Mouse (Mus musculus) limb, embryonic 12.5 days (tissue): ENCODE data around the gene Syne1. TPM values are rescaled to one million over a fixed set of nuclear protein-coding genes. Genes with fewer than 3 reads are reported as not detected.

Experiments used
- ATAC-seq: fragments of 200-750 bp; cut with Nextera tagmentation; 2 replicates; pipeline ENCODE4 v1.8.0; 2017; ENCODE audit warnings: low read depth, moderate TSS enrichment; ENCODE audit not compliant: insufficient number of reproducible peaks, insufficient read depth, low FRiP score, low TSS enrichment
- H3K27ac ChIP-seq: fragments of 300-500 bp; sonication (generic); 2 replicates; pipeline ENCODE4 v1.5.1; 2016; ENCODE audit warnings: mild to moderate bottlenecking, moderate library complexity
- H3K27me3 ChIP-seq: fragments of 300-500 bp; sonication (generic); 2 replicates; pipeline ENCODE4 v1.6.1; 2016; ENCODE audit warnings: mild to moderate bottlenecking, moderate library complexity
- H3K36me3 ChIP-seq: fragments of 300-500 bp; sonication (generic); 2 replicates; pipeline ENCODE4 v1.6.1; 2016; ENCODE audit warnings: mild to moderate bottlenecking, moderate library complexity
- H3K4me1 ChIP-seq: fragments of 300-500 bp; sonication (generic); replicated peaks from 2 replicates; pipeline ENCODE4 v1.6.1; 2016
- H3K4me2 ChIP-seq: fragments of 300-500 bp; sonication (generic); 2 replicates; pipeline ENCODE4 v1.6.1; 2016; ENCODE audit warnings: mild to moderate bottlenecking, moderate library complexity
- H3K4me3 ChIP-seq: fragments of 300-500 bp; sonication (generic); replicated peaks from 2 replicates; pipeline ENCODE4 v1.5.1; 2016; ENCODE audit warnings: mild to moderate bottlenecking
- H3K9ac ChIP-seq: fragments of 300-500 bp; sonication (generic); replicated peaks from 2 replicates; pipeline ENCODE4 v1.6.1; 2016; ENCODE audit warnings: mild to moderate bottlenecking, moderate library complexity
- H3K9me3 ChIP-seq: fragments of 300-500 bp; sonication (generic); 2 replicates; pipeline ENCODE4 v1.6.1; 2016; ENCODE audit warnings: mild to moderate bottlenecking, moderate library complexity
- WGBS: fragments of 180-500 bp; shearing (Covaris S2); methylation state at CpG from one replicate; pipeline ENCODE4 v1.1.7; 2016; 5-methylcytosine and 5-hydroxymethylcytosine counted together
- polyA plus RNA-seq: library from polyadenylated mRNA; unstranded; fragments of >200 nt; fragmentation: Nextera tagmentation; extraction: Ambion mirVana; gene quantifications from 2 replicates; pipeline ENCODE4 v1.2.1, GENCODE M21; 2016

Syne1 gene
- polyA plus RNA-seq, 1 experiment from 2014 or later, result 4.6 TPM

DNA sequence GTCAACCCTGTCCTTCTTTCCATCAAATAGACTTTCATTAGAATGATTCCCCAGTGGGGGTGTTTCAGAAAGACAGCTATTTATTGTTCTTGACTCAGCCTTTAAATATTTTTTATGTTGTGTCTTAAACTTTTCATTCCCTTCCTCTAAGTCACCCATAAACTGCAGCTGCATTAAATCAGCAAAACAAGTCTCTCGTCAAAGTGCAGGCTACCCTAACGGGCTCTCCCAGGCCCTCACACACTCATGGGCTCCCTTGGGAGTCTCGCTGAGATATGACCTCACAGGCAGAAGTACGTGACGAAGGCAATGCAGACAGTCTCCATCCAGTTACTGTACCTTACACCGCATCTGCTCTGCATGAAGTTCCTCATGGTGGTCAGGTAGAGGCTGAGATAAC lies 465.0 kb downstream of the Syne1 start:
- Histone ChIP-seq H3K4me3 (no peak overlapping the region), H3K9ac (no peak overlapping the region), H3K27ac (no peak overlapping the region), H3K9me3 (no peaks in the 10 kb centered on the region), H3K4me1 (no peaks in the 10 kb centered on the region; the same call in 1 of the 2 replicates), H3K4me2 (no peak overlapping the region), H3K27me3 (no peaks in the 10 kb centered on the region), H3K36me3 (no peaks in the 10 kb centered on the region)
- WGBS, result 51% methylated on average over 6 of the region's 6 CpGs
- no peak for ATAC-seq

DNA sequence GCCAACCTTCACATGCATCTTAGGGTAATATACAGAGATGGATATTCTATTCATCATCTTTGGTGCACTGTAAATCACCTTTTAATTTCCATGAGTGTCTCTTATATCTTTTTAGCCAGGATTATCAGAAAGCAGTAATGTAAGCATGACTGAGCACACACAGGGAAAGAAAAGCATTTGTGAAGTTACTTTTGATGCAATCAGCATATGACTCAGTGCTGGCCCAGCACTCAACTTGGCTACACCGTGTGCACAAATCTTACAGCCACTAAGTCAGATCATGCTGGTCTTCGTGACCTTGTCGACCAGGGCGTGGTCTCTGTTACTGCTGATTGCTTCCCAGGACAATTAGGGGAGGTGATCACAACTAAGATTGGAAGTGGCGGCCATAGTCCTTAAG lies 465.5 kb downstream of the Syne1 start:
- H3K9ac ChIP-seq, result no peak overlapping the region
- no peaks in the 10 kb centered on the region for H3K9me3 ChIP-seq
- no peak overlapping the region for H3K4me2 ChIP-seq
- no peak overlapping the region for H3K27ac ChIP-seq
- no peak for ATAC-seq
- H3K4me1 ChIP-seq, result no peaks in the 10 kb centered on the region; the same call in 1 of the 2 replicates
- no peaks in the 10 kb centered on the region for H3K27me3 ChIP-seq
- no peak overlapping the region for H3K4me3 ChIP-seq
- WGBS, result 81% methylated on average over 5 of the region's 5 CpGs
- H3K36me3 ChIP-seq, result no peaks in the 10 kb centered on the region

DNA sequence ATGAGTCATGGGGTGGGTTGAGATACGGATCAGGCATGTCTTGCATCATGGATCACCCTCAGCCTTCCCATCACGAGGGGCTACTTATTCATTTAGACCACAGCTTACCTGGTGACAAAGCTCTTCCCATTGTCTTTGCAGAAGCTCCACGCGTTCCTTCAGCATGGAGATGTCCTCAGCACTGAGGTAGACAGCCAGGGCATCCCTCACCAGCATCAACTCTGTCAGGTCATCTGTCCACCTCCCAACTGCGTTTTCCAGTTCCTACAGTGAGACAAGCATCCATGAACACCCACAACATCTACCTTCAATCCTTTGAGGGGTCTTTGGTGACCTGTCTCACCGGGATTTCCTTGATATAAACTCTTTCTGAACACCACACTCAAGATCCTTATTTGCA lies 467.6 kb downstream of the Syne1 start:
- no peaks in the 10 kb centered on the region for H3K9me3 ChIP-seq
- H3K27ac ChIP-seq, result no peak overlapping the region
- no peaks in the 10 kb centered on the region for H3K27me3 ChIP-seq
- H3K4me2 ChIP-seq, result no peak overlapping the region
- no peaks in the 10 kb centered on the region; the same call in 1 of the 2 replicates for H3K4me1 ChIP-seq
- H3K4me3 ChIP-seq, result no peak overlapping the region
- H3K36me3 ChIP-seq, result no peaks in the 10 kb centered on the region
- H3K9ac ChIP-seq, result no peak overlapping the region
- no peak for ATAC-seq
- 80% methylated on average over 6 of the region's 6 CpGs for WGBS

DNA sequence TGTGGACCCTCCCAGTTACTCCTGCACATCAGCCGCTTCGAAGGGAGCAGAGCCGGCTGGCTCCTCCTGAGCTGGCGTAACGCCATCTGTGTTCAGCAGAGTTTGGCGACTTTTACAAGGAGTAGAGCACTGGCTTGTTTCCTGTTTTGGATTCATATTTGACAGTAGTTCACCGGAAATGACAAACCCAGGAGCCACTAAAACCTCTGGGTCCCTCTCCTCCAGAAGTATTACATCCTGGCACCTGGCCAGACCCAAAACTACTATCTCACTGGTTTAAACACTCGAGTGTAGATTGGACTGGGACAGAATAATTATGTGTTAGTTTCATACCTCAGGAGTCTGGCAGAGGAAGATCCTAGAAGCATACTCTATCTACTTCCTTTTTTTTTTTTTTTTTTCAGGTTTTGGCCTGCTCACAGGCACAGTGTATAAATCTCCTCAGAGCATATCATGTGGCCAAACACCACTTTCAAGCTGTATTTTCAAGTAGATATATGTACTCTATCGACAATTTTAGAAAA lies 471.3 kb downstream of the Syne1 start:
- Histone ChIP-seq H3K4me1 (no peaks in the 10 kb centered on the region), H3K4me2 (no peak overlapping the region), H3K36me3 (no peaks in the 10 kb centered on the region), H3K9me3 (no peaks in the 10 kb centered on the region), H3K9ac (no peak overlapping the region), H3K4me3 (no peak overlapping the region), H3K27me3 (no peaks in the 10 kb centered on the region), H3K27ac (no peak overlapping the region)
- ATAC-seq, result no peak
- 53% methylated on average over 9 of the region's 9 CpGs for WGBS

DNA sequence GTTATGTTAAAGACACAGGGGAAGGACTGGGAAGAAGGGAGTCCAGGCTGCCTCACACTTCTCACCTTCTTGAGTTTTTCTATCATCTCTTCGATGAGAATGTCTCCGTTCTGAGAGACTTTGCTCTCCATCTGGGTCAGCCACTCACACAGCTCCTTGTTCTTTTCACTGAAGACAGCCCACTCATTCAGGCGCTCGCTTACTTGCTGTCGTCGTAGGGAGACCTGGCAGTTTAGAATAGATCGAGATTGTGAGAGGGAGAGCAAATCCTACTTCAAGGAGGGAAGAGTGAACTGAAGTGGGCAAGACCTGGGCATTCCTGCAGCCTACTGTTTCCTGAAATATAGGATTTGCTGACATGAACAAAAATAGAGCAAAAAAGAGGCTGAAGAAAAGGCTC lies 475.6 kb downstream of the Syne1 start:
- ATAC-seq, result no peak
- 91% methylated on average over 7 of the region's 7 CpGs for WGBS
- Histone ChIP-seq H3K9me3 (no peaks in the 10 kb centered on the region), H3K27me3 (no peaks in the 10 kb centered on the region), H3K9ac (no peak overlapping the region), H3K4me3 (no peak overlapping the region), H3K36me3 (no peaks in the 10 kb centered on the region), H3K4me2 (no peak overlapping the region), H3K4me1 (peaks cover 16% of the 10 kb centered on the region; the same call in 1 of the 2 replicates), H3K27ac (no peak overlapping the region)

DNA sequence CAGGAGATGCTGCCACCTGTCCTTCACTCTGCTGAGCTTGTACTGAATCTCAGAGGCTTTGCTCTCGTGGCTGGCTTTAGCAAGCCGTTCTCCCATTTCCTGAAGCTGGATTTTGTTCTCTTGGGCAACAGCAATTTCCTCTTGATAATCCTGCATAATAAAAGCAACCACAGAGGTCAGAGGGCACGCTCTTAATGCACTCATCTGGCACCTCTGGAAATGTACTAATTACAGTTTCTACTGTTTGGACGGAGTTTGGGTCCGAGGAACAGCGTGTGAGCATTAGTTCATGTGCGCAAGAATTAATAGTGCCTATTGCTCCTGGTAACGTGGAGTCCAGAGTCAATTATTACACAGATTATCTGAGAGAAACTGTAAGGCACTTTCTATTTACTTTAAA lies 479.2 kb downstream of the Syne1 start:
- H3K27me3 ChIP-seq, result peaks cover 7% of the 10 kb centered on the region; the same call in 1 of the 2 replicates
- H3K36me3 ChIP-seq, result no peaks in the 10 kb centered on the region
- ATAC-seq, result no peak
- no peak overlapping the region for H3K27ac ChIP-seq
- WGBS, result 18% methylated on average over 8 of the region's 8 CpGs
- H3K4me2 ChIP-seq, result no peak overlapping the region
- peaks cover 16% of the 10 kb centered on the region; the same call in 1 of the 2 replicates for H3K4me1 ChIP-seq
- no peaks in the 10 kb centered on the region for H3K9me3 ChIP-seq
- H3K4me3 ChIP-seq, result no peak overlapping the region
- no peak overlapping the region for H3K9ac ChIP-seq

DNA sequence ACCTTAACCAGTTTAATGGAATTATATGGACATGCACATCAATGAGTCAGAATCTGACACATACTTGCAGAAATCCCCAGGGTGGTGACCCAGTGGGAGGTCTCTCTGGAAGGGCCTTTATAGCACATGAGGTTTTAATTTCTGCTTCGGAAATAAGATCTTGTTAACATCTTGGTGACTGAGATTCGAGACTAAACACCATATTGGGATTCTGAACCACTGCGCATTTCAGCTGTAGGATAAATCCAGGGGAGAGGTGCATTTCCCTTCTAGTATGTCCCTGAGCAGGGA lies 480.4 kb downstream of the Syne1 start:
- 9% methylated on average over 3 of the region's 3 CpGs for WGBS
- no peak overlapping the region for H3K4me2 ChIP-seq
- peaks cover 7% of the 10 kb centered on the region; the same call in 1 of the 2 replicates for H3K27me3 ChIP-seq
- no peak overlapping the region for H3K9ac ChIP-seq
- ATAC-seq, result peak; percentile 42
- H3K9me3 ChIP-seq, result no peaks in the 10 kb centered on the region
- peaks cover 16% of the 10 kb centered on the region; the same call in 1 of the 2 replicates for H3K4me1 ChIP-seq
- H3K27ac ChIP-seq, result no peak overlapping the region
- no peak overlapping the region for H3K4me3 ChIP-seq
- no peaks in the 10 kb centered on the region for H3K36me3 ChIP-seq

DNA sequence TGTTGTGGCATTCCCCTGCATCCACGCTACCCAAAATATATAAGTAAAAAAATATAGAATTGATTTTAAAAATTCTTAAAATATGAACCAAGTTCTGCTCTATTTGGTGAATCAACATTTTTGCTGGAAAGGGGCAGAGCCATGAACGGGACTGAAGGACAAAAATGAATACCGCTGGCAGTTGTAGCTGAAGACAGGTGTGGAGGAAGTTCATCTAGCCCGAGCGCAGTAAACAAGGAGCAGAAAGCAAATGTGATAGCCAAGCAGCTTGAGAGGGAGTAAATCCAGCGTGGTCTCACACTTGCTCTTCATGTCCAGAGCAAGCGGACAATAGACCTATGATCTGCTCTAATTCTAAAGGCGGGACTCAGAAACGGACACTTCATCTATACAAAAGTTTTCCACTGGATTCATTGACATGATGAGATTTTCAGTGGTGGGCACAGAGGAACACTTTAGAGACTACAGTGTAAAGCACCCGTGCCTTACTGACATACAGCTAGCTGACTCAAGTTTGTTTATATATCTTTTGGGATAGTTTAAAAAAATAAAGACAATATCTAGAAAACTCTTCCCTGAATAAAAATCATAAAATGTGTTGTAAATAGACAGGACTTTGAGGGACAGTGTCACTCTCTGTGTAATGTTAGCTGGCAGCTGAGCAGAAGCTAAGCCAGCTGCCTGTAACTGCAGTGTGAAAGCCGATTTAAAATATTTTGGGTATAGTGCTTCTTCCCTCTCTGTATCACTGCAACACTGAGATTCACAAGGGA lies 480.9 kb downstream of the Syne1 start:
- H3K4me1 ChIP-seq, result peaks cover 16% of the 10 kb centered on the region; the same call in 1 of the 2 replicates
- H3K4me3 ChIP-seq, result no peak overlapping the region
- no peak overlapping the region for H3K4me2 ChIP-seq
- no peak; the same call in 1 of the 2 replicates for ATAC-seq
- H3K9me3 ChIP-seq, result no peaks in the 10 kb centered on the region
- H3K36me3 ChIP-seq, result no peaks in the 10 kb centered on the region
- no peak overlapping the region for H3K9ac ChIP-seq
- no peak overlapping the region for H3K27ac ChIP-seq
- 74% methylated on average over 11 of the region's 11 CpGs for WGBS
- peaks cover 7% of the 10 kb centered on the region; the same call in 1 of the 2 replicates for H3K27me3 ChIP-seq

DNA sequence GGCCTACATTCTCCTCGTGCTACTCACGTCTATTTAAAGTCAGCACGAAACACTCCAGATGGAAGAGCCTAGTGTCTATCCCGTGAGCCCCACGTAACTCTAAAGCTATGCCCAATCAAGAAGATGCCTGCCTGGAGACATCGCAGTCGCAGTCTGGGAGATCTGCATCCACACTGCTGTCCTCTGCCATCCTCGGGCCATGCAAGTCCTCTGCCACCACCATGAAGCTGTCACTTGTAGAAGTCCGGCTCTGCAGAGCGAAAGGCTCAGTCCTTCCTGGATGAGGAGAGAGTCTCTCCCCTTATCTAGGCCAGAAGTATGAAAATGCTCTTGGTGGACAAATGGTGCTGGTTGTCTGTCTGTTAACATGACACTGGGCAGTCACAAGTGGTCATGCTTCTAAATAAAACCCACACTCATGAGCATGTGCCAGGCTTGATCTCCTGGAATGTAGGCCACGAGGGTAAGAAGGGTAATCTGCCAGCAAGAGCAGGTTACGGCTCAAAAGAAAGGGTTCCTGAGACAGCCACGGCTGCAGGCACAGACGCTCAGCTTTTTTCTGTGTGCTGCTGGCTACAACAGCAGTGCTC lies 482.5 kb downstream of the Syne1 start, which contains the start of gene Gm10097:
Gene Gm10097 (plus strand): TSS at position 517 of the 590 bp plus-strand sequence.
- H3K4me2 ChIP-seq, result no peak within 1 kb of the TSS
- no peak for ATAC-seq

DNA sequence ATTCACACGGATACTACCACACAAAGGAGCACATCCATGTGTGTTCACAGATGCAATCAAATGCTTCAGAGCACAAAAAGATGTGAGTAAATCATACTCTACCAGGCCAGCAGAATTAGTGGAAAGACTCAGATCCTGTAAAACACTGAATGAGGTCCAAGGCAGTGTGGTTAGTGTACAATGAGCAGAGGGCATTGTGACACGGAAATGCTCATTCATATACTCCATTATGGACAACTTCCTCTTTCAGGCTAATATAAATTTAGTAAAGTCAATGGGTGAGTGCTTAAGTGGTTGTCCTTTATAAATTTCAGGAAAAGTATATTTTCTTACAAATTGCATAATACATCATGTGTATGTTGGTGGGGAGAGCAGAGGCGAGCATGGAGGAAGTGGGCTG lies 484.2 kb downstream of the Syne1 start:
- 97% methylated on average over 3 of the region's 3 CpGs for WGBS
- H3K4me3 ChIP-seq, result no peak overlapping the region
- H3K36me3 ChIP-seq, result no peaks in the 10 kb centered on the region
- no peak for ATAC-seq
- H3K9ac ChIP-seq, result no peak overlapping the region
- H3K27me3 ChIP-seq, result peaks cover 7% of the 10 kb centered on the region; the same call in 1 of the 2 replicates
- no peak overlapping the region for H3K27ac ChIP-seq
- peaks cover 14% of the 10 kb centered on the region; the same call in 1 of the 2 replicates for H3K4me1 ChIP-seq
- no peak overlapping the region for H3K4me2 ChIP-seq
- H3K9me3 ChIP-seq, result no peaks in the 10 kb centered on the region

More for the DNA sequence above, 482.5 kb downstream of the Syne1 start, which contains the start of gene Gm10097:
- Histone ChIP-seq H3K4me3 (no peak within 1 kb of the TSS), H3K4me1 (peaks cover 16% of the 10 kb centered on the region; the same call in 1 of the 2 replicates), H3K27ac (no peak within 1 kb of the TSS), H3K9me3 (no peaks in the 10 kb centered on the region), H3K36me3 (no peaks in the 10 kb centered on the region), H3K27me3 (peaks cover 7% of the 10 kb centered on the region; the same call in 1 of the 2 replicates), H3K9ac (no peak within 1 kb of the TSS)
- WGBS, result 83% methylated on average over 14 of the region's 14 CpGs

DNA sequence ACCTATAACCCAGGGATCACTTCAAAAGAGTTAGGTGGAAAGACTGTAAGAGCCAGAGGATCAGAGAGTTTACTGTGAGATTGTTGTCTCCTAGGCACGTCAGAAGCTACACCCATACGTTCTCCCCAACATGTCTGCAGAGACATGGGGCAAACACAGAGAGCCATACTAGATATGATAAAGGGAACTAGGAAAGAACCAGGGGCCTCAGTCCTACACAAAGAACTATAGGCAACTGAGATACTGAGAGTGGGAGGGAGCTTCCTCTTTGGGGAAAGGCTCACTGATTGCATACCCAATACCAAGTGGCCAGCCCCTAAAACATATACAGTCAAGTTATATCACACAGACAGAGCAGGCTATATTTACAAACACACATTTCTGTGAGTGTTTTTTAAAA lies 491.3 kb downstream of the Syne1 start:
- Histone ChIP-seq H3K4me1 (no peaks in the 10 kb centered on the region), H3K4me2 (no peak overlapping the region), H3K27ac (no peak overlapping the region), H3K9ac (no peak overlapping the region), H3K4me3 (no peak overlapping the region), H3K9me3 (no peaks in the 10 kb centered on the region), H3K27me3 (no peaks in the 10 kb centered on the region), H3K36me3 (peaks cover 3% of the 10 kb centered on the region)
- 72% methylated on average over 2 of the region's 2 CpGs for WGBS
- ATAC-seq, result no peak
